ENCODE assay signal across 15 mouse cellular contexts in genomic region chr6:61233548-61234187, GRCm38 (mm10). TPM values are rescaled to one million over a fixed set of nuclear protein-coding genes. Genes with fewer than 3 reads are reported as not detected.
DNase-seq lines count a peak whose midpoint lies in the region; ATAC-seq and TF ChIP-seq lines count a peak whose summit lies in the region.
"Had no signal": no experiment of that assay in that cellular context is flagged by ENCODE, and none has a peak within 500 bp of the region (broad histone marks: within the 10 kb centered on the region; RNA-seq: fewer than 3 reads in every experiment).

No protein-coding gene starts in this region.

- H3K9ac ChIP-seq in forebrain, embryonic 16.5 days (replicated peaks; ENCODE audit: low read depth, low read length) = no peak overlapping the region
- H3K9ac ChIP-seq in hindbrain, embryonic 14.5 days = no peak overlapping the region
- H3K9ac ChIP-seq: heart, embryonic 12.5 days had no signal

- no peaks in the 10 kb centered on the region for H3K36me3 ChIP-seq in forebrain, embryonic 10.5 days (replicated peaks)
- H3K36me3 ChIP-seq in forebrain, embryonic 16.5 days (ENCODE audit: control insufficient read depth, insufficient read depth) = no peaks in the 10 kb centered on the region
- H3K36me3 ChIP-seq in C2C12 (ENCODE audit: control insufficient read depth, insufficient read depth) = no peaks in the 10 kb centered on the region
- H3K36me3 ChIP-seq in hindbrain, embryonic 14.5 days (replicated peaks; ENCODE audit: control insufficient read depth, insufficient read depth) = no peaks in the 10 kb centered on the region
- H3K36me3 ChIP-seq: heart, embryonic 12.5 days had no signal

- H3K4me1 ChIP-seq in forebrain, embryonic 10.5 days = peaks cover 27% of the 10 kb centered on the region
- peaks cover 13% of the 10 kb centered on the region; the same call in 1 of the 2 replicates for H3K4me1 ChIP-seq in forebrain, embryonic 16.5 days (replicated peaks; ENCODE audit: control insufficient read depth, insufficient read depth, low read length)
- H3K4me1 ChIP-seq in hindbrain, embryonic 14.5 days (replicated peaks; ENCODE audit: control insufficient read depth, insufficient read depth, low read length) = peaks cover 11% of the 10 kb centered on the region

- H3K27ac ChIP-seq in forebrain, embryonic 10.5 days = 0 out of 2 replicates have a peak overlapping the region, but pooled peaks have one; percentile 4
- H3K27ac ChIP-seq in forebrain, embryonic 16.5 days (ENCODE audit: low read length) = no peak overlapping the region
- 0 out of 2 replicates have a peak overlapping the region, but pooled peaks have one; percentile 14 for H3K27ac ChIP-seq in hindbrain, embryonic 14.5 days

- TF ChIP-seq CTCF in C2C12 (IDR thresholded peaks at IDR 0.05; ENCODE audit: control insufficient read depth, insufficient read depth, insufficient read length) = no peak

- H3K4me2 ChIP-seq in forebrain, embryonic 16.5 days (ENCODE audit: low read length) = no peak overlapping the region
- no peak overlapping the region for H3K4me2 ChIP-seq in hindbrain, embryonic 14.5 days (replicated peaks)
- H3K4me2 ChIP-seq: heart, embryonic 12.5 days had no signal

- WGBS in forebrain, embryonic 10.5 days = 33% methylated on average over 5 of the region's 5 CpGs
- 29% methylated on average over 5 of the region's 5 CpGs for WGBS in forebrain, embryonic 16.5 days
- 31% methylated on average over 5 of the region's 5 CpGs for WGBS in hindbrain, embryonic 14.5 days

- H3K27me3 ChIP-seq in forebrain, embryonic 10.5 days (ENCODE audit: poor library complexity, severe bottlenecking) = no peaks in the 10 kb centered on the region
- no peaks in the 10 kb centered on the region for H3K27me3 ChIP-seq in forebrain, embryonic 16.5 days (replicated peaks; ENCODE audit: control insufficient read depth, insufficient read depth, low read length)
- H3K27me3 ChIP-seq in C2C12 (ENCODE audit: control insufficient read depth, insufficient read depth, insufficient read length) = no peaks in the 10 kb centered on the region
- no peaks in the 10 kb centered on the region for H3K27me3 ChIP-seq in hindbrain, embryonic 14.5 days (ENCODE audit: control insufficient read depth, insufficient read depth, low read length)
- H3K27me3 ChIP-seq: heart, embryonic 12.5 days had no signal

- DNase-seq in forebrain, embryonic 10.5 days (ENCODE audit: extremely low spot score, low spot score) = no peak
- DNase-seq in lung, adult 18-20 months = peak; percentile 4 to 36
- DNase-seq in lung, postnatal 14 days = no peak
- no peak for DNase-seq in hindbrain, embryonic 14.5 days (ENCODE audit: low spot score)
- DNase-seq in cerebellum, adult 11-12 months = no peak
- no peak for DNase-seq in layer of hippocampus, adult 11-12 months (ENCODE audit: low spot score)
- DNase-seq: adrenal gland, postnatal 14 days; B cell, adult 2 months; gastrocnemius, postnatal 10 days; liver; spleen, adult 18-20 months; thymus, adult 18-20 months had no signal

- H3K79me3 ChIP-seq in C2C12 (ENCODE audit: low read depth) = no peaks in the 10 kb centered on the region

- no peak overlapping the region for H3K4me3 ChIP-seq in forebrain, embryonic 10.5 days
- no peak overlapping the region for H3K4me3 ChIP-seq in forebrain, embryonic 16.5 days (replicated peaks; ENCODE audit: low read length)
- no peak overlapping the region for H3K4me3 ChIP-seq in C2C12 (ENCODE audit: insufficient read depth, poor library complexity, severe bottlenecking)
- H3K4me3 ChIP-seq in hindbrain, embryonic 14.5 days (replicated peaks; ENCODE audit: low read length) = no peak overlapping the region
- H3K4me3 ChIP-seq: heart, embryonic 12.5 days had no signal

- no peaks in the 10 kb centered on the region for H3K9me3 ChIP-seq in forebrain, embryonic 10.5 days
- H3K9me3 ChIP-seq in forebrain, embryonic 16.5 days (ENCODE audit: control insufficient read depth, low read length) = no peaks in the 10 kb centered on the region
- no peaks in the 10 kb centered on the region for H3K9me3 ChIP-seq in hindbrain, embryonic 14.5 days (ENCODE audit: control insufficient read depth, low read length)
- H3K9me3 ChIP-seq: heart, embryonic 12.5 days had no signal

- no peak for ATAC-seq in forebrain, embryonic 16.5 days
- no peak for ATAC-seq in hindbrain, embryonic 14.5 days (ENCODE audit: low FRiP score)

- H3ac ChIP-seq in C2C12 (ENCODE audit: control insufficient read depth, insufficient read length, low read depth) = no peak overlapping the region

- H3K79me2 ChIP-seq in C2C12 (ENCODE audit: control insufficient read depth, insufficient read depth) = no peaks in the 10 kb centered on the region

TF ChIP-seq in C2C12, 6 proteins besides CTCF, POLR2A, EP300 and RAD21:
- TF ChIP-seq FOSL1 (IDR thresholded peaks at IDR 0.05; ENCODE audit: insufficient read depth, low read length, poor library complexity, severe bottlenecking) (peak; percentile 56), MAX (IDR thresholded peaks at IDR 0.05) (no peak), MYOD1 (IDR thresholded peaks at IDR 0.05; ENCODE audit: control insufficient read depth, insufficient read length, low read depth) (peak; percentile 72), USF1 (IDR thresholded peaks at IDR 0.05; ENCODE audit: low read depth) (no peak)

RNA-seq across cellular contexts. Expression of gene Ccser1, which starts 53.5 kb away (rescaled TPM):
- 3.7 and 4.5 TPM in 2 replicates for polyA plus RNA-seq in forebrain, embryonic 10.5 days (2016; fragmentation: Nextera tagmentation; extraction: Ambion mirVana)
- polyA plus RNA-seq in forebrain, embryonic 16.5 days (2015; fragmentation: Nextera tagmentation; extraction: Ambion mirVana) = 20.4 and 26.2 TPM in 2 replicates
- polyA plus RNA-seq in C2C12 (2012; fragmentation: generic; extraction: Trizol) = 0.68 TPM
- polyA plus RNA-seq in hindbrain, embryonic 14.5 days (2014; fragmentation: Nextera tagmentation; extraction: Ambion mirVana) = 23.9 and 28.2 TPM in 2 replicates

Comparison
In these comparisons a context has a peak if more than half of its experiments do, and no peak if none do; other contexts are left out.
1. DNase-seq: peak in lung, adult 18-20 months (2 of 2); none in forebrain, embryonic 10.5 days (single experiment), lung, postnatal 14 days (single experiment), hindbrain, embryonic 14.5 days (single experiment), cerebellum, adult 11-12 months (single experiment) and layer of hippocampus, adult 11-12 months (single experiment).